Mouse (Mus musculus) megakaryocyte, adult 5-6 weeks (primary cell): ENCODE data around the gene Paxx. TPM values are rescaled to one million over a fixed set of nuclear protein-coding genes. Genes with fewer than 3 reads are reported as not detected.

Experiments
- ATAC-seq: 2 replicates; pipeline ENCODE4 v1.8.0; 2016; ENCODE audit warnings: mild to moderate bottlenecking, inconsistent platforms; ENCODE audit not compliant: poor library complexity, severe bottlenecking
- total RNA-seq, 2 experiments: library from RNA; stranded (forward) in 1 of 2; stranded (reverse) in 1 of 2; fragments of 153-499, 151-499 nt in 1 of 2; fragments of 221-1000, 200-1000 nt in 1 of 2; gene quantifications; 2 replicates each; pipeline versions ENCODE4 v1.2.3 to v1.2.4; 2015 to 2017

Paxx gene
- total RNA-seq, 2 experiments from 2014 or later, result 25.7 to 36.5 TPM

GRCm38 (mm10) chr2:25484901-25485647 is 24.2 kb upstream of the Paxx start:
- no peak for ATAC-seq

- ATAC-seq, result peak; percentile 89
Measured at GRCm38 (mm10) chr2:25482969-25483368, 22.1 kb upstream of the Paxx start.

- ATAC-seq, result no peak
Measured at GRCm38 (mm10) chr2:25480541-25480940, 19.6 kb upstream of the Paxx start.

GRCm38 (mm10) chr2:25479551-25480311 is 18.8 kb upstream of the Paxx start:
- no peak for ATAC-seq

GRCm38 (mm10) chr2:25477967-25478675 is 17.2 kb upstream of the Paxx start:
- no peak for ATAC-seq

GRCm38 (mm10) chr2:25477541-25477940 is 16.6 kb upstream of the Paxx start:
- ATAC-seq, result no peak

- ATAC-seq, result no peak
Measured at GRCm38 (mm10) chr2:25472550-25472949, 11.7 kb upstream of the Paxx start.

GRCm38 (mm10) chr2:25469969-25470368 is 9.1 kb upstream of the Paxx start, which contains the start of gene Ptgds:
Gene Ptgds (minus strand): TSS chr2:25470046.
- no peak for ATAC-seq

GRCm38 (mm10) chr2:25468962-25469915 is 8.3 kb upstream of the Paxx start:
- ATAC-seq, result no peak

- no peak for ATAC-seq
Measured at GRCm38 (mm10) chr2:25467606-25468303, 6.9 kb upstream of the Paxx start.

- ATAC-seq, result peak; percentile 83
Measured at GRCm38 (mm10) chr2:25465816-25466635, 5.1 kb upstream of the Paxx start.

GRCm38 (mm10) chr2:25465256-25465655 is 4.4 kb upstream of the Paxx start:
- ATAC-seq, result no peak

- ATAC-seq, result no peak
Measured at GRCm38 (mm10) chr2:25463630-25464029, 2.7 kb upstream of the Paxx start.

- no peak for ATAC-seq
Measured at GRCm38 (mm10) chr2:25461407-25461806, 513 bp upstream of the Paxx start.

- ATAC-seq, result no peak
Measured at GRCm38 (mm10) chr2:25460135-25460534, 759 bp downstream of the Paxx start.

- no peak for ATAC-seq
Measured at GRCm38 (mm10) chr2:25458911-25459310, 2.0 kb downstream of the Paxx start.

GRCm38 (mm10) chr2:25457022-25457896 is 3.6 kb downstream of the Paxx start:
- no peak for ATAC-seq
